Mouse (Mus musculus) intestine, embryonic 16.5 days (tissue): ENCODE data around the gene Cpne5. TPM values are rescaled to one million over a fixed set of nuclear protein-coding genes. Genes with fewer than 3 reads are reported as not detected.

Source experiments
- ATAC-seq: fragments of 200-750 bp; cut with Nextera tagmentation; 2 replicates; pipeline ENCODE4 v1.8.0; 2017; ENCODE audit warnings: moderate TSS enrichment, moderate library complexity
- H3K27ac ChIP-seq: fragments of 300-500 bp; sonication (generic); 2 replicates; pipeline ENCODE4 v1.5.1; 2014; ENCODE audit warnings: mild to moderate bottlenecking, low read length
- H3K27me3 ChIP-seq: fragments of 300-500 bp; sonication (generic); replicated peaks from 2 replicates; pipeline ENCODE4 v1.6.1; 2014; ENCODE audit warnings: low read length, control low read depth, mixed read lengths; ENCODE audit not compliant: control insufficient read depth, insufficient read depth
- H3K36me3 ChIP-seq: fragments of 300-500 bp; sonication (generic); 2 replicates; pipeline ENCODE4 v1.6.1; 2014; ENCODE audit warnings: low read length, control low read depth; ENCODE audit not compliant: control insufficient read depth, insufficient read depth
- H3K4me1 ChIP-seq: fragments of 300-500 bp; sonication (generic); 2 replicates; pipeline ENCODE4 v1.6.1; 2014; ENCODE audit warnings: low read length, control low read depth, mixed read lengths; ENCODE audit not compliant: control insufficient read depth, insufficient read depth
- H3K4me2 ChIP-seq: fragments of 300-500 bp; sonication (generic); 2 replicates; pipeline ENCODE4 v1.6.1; 2014; ENCODE audit warnings: low read depth, low read length, control low read depth
- H3K4me3 ChIP-seq: fragments of 300-500 bp; sonication (generic); 2 replicates; pipeline ENCODE4 v1.5.1; 2014; ENCODE audit warnings: mild to moderate bottlenecking, low read length
- H3K9ac ChIP-seq: fragments of 300-500 bp; sonication (generic); 2 replicates; pipeline ENCODE4 v1.6.1; 2014; ENCODE audit warnings: low read depth, low read length
- H3K9me3 ChIP-seq: fragments of 300-500 bp; sonication (generic); 2 replicates; pipeline ENCODE4 v1.6.1; 2016; ENCODE audit warnings: low read length, control low read depth; ENCODE audit not compliant: control insufficient read depth
- WGBS: fragments of 180-500 bp; shearing (Covaris S2); extraction: QIAGEN DNeasy Blood & Tissue Kit; methylation state at CpG from one replicate; pipeline ENCODE4 v1.1.7; 2014; 5-methylcytosine and 5-hydroxymethylcytosine counted together
- polyA plus RNA-seq: library from polyadenylated mRNA; unstranded; fragments of >200 nt; fragmentation: Nextera tagmentation; extraction: Ambion mirVana; gene quantifications from 2 replicates; pipeline ENCODE4 v1.2.1, GENCODE M21; 2015

Gene Cpne5
- polyA plus RNA-seq, 1 experiment from 2014 or later, result 5.9 TPM

DNA sequence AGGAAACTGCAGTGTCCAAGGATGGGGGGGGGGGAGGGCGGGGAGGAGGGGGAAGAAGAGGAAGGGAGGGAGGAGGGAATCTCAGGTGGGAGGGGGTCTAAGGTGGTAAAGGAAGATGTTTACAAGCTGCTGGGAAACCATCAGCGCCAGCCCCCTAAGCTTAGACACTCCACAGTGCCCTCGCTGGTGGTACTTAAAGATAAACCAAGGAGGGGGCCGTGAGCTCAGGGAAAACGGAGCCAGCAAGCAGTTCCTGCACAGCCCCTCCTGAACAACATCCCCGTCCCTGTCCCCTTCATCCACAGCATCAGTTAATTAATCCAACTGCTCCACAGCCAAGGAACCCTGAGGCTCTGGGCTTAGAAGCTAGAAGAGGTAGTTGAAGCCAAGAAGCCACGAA, 38.1 kb downstream of the Cpne5 start:
- no peak overlapping the region for H3K9ac ChIP-seq
- H3K36me3 ChIP-seq, result no peaks in the 10 kb centered on the region
- no peaks in the 10 kb centered on the region for H3K27me3 ChIP-seq
- ATAC-seq, result no peak
- WGBS, result 29% methylated on average over 6 of the region's 7 CpGs
- no peak overlapping the region for H3K27ac ChIP-seq
- peaks cover 4% of the 10 kb centered on the region; the same call in 1 of the 2 replicates for H3K4me1 ChIP-seq
- no peaks in the 10 kb centered on the region for H3K9me3 ChIP-seq
- H3K4me3 ChIP-seq, result no peak overlapping the region
- no peak overlapping the region for H3K4me2 ChIP-seq

DNA sequence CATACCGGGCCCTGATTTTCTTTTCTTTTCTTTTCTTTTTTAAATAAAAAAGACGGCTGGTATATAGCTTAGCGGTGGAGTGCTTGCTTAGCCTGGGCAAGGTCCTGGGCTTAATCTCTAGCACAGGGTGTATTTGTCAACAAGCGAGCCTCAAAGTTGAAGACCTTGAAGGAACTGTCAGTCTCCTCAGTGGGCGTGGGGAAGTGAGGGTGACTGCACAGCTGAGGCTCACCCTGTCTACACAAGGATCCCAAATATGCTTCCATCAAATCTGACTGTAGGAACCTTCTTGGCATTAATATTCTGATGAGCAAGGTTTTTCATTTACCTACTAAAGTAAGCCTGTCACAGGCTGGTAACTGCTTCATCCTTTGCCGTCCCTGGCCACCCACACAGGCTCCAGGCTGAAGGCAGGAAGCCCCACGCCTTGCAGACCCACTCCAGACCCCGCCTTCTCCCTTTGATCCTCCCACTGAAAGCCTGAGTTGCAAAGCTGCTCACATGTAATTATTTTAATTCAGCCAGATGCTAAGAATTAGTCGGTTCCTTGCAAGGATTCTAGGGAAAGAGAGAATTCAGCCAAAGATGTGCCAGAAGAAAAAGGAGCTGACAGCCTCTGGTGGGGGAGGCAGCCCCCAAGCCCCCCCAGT, 38.7 kb downstream of the Cpne5 start:
- WGBS, result 20% methylated on average over 9 of the region's 9 CpGs
- Histone ChIP-seq H3K9ac (no peak overlapping the region), H3K4me2 (no peak overlapping the region), H3K36me3 (no peaks in the 10 kb centered on the region), H3K4me1 (peaks cover 4% of the 10 kb centered on the region; the same call in 1 of the 2 replicates), H3K4me3 (no peak overlapping the region), H3K27me3 (no peaks in the 10 kb centered on the region), H3K9me3 (no peaks in the 10 kb centered on the region), H3K27ac (no peak overlapping the region)
- ATAC-seq, result no peak

DNA sequence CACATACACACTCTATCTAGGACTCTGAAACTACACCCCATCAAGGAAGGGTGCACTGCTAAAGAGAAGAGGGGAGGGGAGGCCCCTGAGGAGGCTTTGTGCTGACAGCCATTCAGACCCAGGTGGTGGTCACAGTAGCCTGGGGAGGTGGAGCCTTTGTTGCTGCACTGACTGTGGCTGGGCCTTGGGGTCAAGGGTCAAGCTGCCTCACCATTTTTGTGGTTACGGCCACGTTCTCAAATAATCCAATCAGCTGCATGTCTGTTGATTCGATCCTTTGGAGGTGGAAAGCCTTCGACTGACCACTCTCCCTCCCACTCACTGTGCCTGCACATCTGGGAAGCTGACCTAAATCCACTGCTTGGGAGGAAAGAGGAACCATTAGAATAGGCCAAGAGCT, 42.4 kb downstream of the Cpne5 start:
- Histone ChIP-seq H3K9me3 (no peaks in the 10 kb centered on the region), H3K9ac (no peak overlapping the region), H3K4me3 (no peak overlapping the region), H3K4me1 (peaks cover 4% of the 10 kb centered on the region; the same call in 1 of the 2 replicates), H3K27ac (no peak overlapping the region), H3K4me2 (no peak overlapping the region), H3K27me3 (no peaks in the 10 kb centered on the region), H3K36me3 (no peaks in the 10 kb centered on the region)
- WGBS, result 60% methylated on average over 4 of the region's 4 CpGs
- no peak for ATAC-seq

DNA sequence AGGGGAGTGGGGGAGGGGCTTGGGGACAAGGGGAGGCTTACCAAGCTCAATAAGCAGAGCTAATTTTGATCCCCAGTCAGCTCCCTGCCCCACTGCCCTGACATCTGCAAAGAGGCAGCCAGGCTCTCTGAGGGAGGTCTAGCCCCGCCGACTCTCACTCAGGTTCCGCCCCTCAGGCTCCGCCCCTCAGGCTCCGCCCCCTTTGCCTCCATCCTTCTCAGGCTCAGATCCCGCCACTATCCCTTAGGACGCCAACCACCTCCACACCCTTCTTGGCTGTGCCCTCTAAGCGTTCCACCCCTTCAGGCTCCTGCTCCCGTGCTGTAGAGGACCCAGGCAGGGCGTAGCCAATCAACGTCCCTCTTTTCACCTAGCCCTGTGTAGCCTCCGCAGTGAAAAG, 49.0 kb downstream of the Cpne5 start:
- Histone ChIP-seq H3K4me3 (no peak overlapping the region), H3K36me3 (no peaks in the 10 kb centered on the region), H3K4me2 (no peak overlapping the region), H3K9ac (no peak overlapping the region), H3K27me3 (no peaks in the 10 kb centered on the region; the same call in 1 of the 2 replicates), H3K4me1 (peaks cover 5% of the 10 kb centered on the region; the same call in 1 of the 2 replicates), H3K9me3 (no peaks in the 10 kb centered on the region), H3K27ac (no peak overlapping the region)
- peak; percentile 35; the same call in 1 of the 2 replicates for ATAC-seq
- 15% methylated on average over 7 of the region's 12 CpGs for WGBS

DNA sequence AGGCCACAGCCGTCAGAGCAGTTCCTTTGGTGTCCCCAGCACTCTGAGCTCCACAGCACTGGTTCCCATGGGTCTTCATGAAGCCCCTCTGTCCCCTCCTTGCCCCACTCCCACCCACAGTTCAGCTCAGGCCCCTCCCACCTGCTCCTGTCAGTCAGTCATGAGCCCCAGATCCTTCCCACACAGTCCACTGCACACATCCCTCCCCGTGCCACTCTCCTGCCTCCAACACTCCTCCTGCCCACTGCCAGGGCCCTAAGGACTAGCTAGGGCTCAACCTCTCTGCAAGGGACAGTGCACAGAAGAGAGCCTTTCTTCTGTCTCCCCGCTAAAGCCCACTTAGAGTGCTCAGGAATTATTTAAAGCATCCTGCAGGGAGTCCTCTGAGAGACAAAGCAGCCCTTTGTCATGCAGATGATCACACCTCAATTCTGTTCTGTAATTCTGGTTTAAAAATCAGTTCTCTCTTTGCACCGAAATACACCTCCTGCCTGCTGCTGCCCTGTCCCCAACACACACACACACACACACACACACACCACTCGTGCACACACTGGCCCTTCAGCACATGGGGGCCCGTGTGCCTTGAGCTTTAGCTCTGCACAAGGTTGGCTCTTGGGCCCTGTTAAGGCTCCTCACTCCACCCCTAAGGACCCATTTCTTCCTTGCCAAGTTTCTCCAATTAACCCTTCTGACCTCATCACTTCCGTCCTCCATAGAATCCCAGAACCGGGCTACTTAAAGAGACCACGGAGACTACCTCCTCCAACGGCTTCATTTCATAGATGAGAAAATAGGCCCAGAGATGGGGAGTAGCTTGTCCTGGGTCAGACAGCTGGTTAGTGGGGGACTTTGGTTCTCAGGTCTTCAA, 50.7 kb downstream of the Cpne5 start:
- Histone ChIP-seq H3K9me3 (no peaks in the 10 kb centered on the region), H3K4me3 (no peak overlapping the region), H3K4me1 (peaks cover 5% of the 10 kb centered on the region; the same call in 1 of the 2 replicates), H3K27ac (no peak overlapping the region), H3K36me3 (no peaks in the 10 kb centered on the region), H3K27me3 (no peaks in the 10 kb centered on the region; the same call in 1 of the 2 replicates), H3K9ac (no peak overlapping the region), H3K4me2 (no peak overlapping the region)
- no peak for ATAC-seq
- WGBS, result 47% methylated on average over 10 of the region's 10 CpGs

DNA sequence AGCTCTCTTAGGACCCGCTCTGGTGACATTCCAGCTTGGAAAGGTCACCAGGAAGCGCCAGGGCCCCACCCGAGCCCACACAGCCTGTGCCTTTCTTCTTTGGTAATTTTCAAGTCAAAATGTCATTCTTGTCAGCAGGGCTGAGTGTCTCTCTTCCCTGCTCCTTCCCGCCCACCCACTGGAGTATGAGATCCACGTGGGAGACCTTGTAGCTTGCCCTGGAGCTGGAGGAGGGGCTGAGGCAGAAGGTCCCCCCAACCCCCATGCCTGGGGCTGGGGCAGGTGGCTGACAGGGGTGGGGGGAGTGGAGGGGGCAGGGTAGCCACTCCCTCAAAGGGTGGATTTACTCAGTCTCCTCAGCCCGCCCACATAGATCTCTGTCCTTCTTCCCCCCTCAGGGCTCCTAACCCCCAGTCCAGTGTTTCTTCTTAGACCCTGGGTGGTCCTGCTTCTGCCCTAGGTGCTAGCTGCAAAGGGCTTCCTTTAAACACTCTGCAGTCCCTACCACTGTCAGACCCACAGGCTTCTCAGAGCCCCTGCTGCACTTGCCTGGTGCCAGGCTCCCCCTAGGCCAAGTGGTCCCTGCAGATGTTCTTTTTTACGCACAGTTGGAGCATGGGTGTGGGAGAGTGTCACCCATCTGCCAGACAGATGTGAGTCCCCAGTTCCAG, 52.5 kb downstream of the Cpne5 start:
- H3K9ac ChIP-seq, result no peak overlapping the region
- H3K27me3 ChIP-seq, result no peaks in the 10 kb centered on the region; the same call in 1 of the 2 replicates
- H3K36me3 ChIP-seq, result no peaks in the 10 kb centered on the region
- peaks cover 7% of the 10 kb centered on the region; the same call in 1 of the 2 replicates for H3K4me1 ChIP-seq
- WGBS, result 40% methylated on average over 7 of the region's 7 CpGs
- H3K9me3 ChIP-seq, result no peaks in the 10 kb centered on the region
- no peak overlapping the region for H3K4me3 ChIP-seq
- 0 out of 2 replicates have a peak, but pooled peaks have one; percentile 16 for ATAC-seq
- H3K4me2 ChIP-seq, result no peak overlapping the region
- H3K27ac ChIP-seq, result no peak overlapping the region

DNA sequence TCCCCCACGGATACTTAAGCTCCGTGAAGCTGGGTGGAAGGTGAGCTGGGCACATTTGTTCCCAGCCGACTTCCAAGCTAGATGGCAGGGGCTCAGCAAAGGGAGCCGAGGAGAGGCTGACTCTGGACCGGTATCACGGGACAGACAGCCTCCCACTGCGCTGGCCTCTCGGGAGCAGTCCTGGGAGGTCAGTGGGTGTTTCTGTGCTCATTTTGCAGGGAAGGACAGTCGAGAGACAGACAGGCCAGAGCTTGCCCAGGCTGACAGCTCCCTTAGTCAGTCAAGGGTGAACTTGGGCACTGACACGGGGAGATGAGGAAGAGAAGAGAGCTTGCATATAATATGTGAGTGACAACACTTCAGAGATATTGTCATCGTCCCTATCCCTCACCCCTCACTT, 54.8 kb downstream of the Cpne5 start:
- H3K9me3 ChIP-seq, result no peaks in the 10 kb centered on the region
- no peak overlapping the region for H3K9ac ChIP-seq
- H3K4me3 ChIP-seq, result no peak overlapping the region
- no peaks in the 10 kb centered on the region for H3K36me3 ChIP-seq
- no peak for ATAC-seq
- H3K27me3 ChIP-seq, result no peaks in the 10 kb centered on the region
- WGBS, result 64% methylated on average over 11 of the region's 11 CpGs
- H3K4me2 ChIP-seq, result no peak overlapping the region
- H3K4me1 ChIP-seq, result peaks cover 8% of the 10 kb centered on the region; the same call in 1 of the 2 replicates
- H3K27ac ChIP-seq, result no peak overlapping the region

DNA sequence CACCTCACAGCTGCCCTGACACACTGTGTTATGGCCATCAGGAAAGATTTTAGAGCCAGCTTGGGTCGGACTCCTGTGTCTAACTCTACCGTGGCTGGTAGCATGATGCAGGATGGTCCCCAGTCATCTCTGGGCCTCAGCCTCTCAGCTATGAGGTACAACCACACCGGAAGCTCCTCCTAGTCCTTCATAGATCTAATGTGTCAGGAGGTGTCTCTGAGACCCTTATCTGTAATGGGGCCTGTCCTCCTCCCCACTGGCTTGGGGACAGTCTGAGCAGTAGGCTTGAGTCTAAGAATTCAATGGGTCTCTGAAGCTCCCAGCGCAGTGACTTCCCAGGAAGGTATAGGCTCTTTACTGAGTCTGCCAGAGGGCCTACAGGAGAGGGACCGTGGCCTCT, 56.2 kb downstream of the Cpne5 start:
- no peak overlapping the region for H3K9ac ChIP-seq
- H3K36me3 ChIP-seq, result no peaks in the 10 kb centered on the region
- peaks cover 8% of the 10 kb centered on the region; the same call in 1 of the 2 replicates for H3K4me1 ChIP-seq
- H3K27ac ChIP-seq, result no peak overlapping the region
- no peak for ATAC-seq
- H3K4me3 ChIP-seq, result no peak overlapping the region
- H3K4me2 ChIP-seq, result no peak overlapping the region
- H3K27me3 ChIP-seq, result no peaks in the 10 kb centered on the region
- no peaks in the 10 kb centered on the region for H3K9me3 ChIP-seq
- 90% methylated on average over 5 of the region's 5 CpGs for WGBS
